ENCODE assay signal across 27 mouse cellular contexts in genomic region chr14:116698437-116698836, GRCm38 (mm10).
DNase-seq lines count a peak whose midpoint lies in the region; ATAC-seq and TF ChIP-seq lines count a peak whose summit lies in the region.
"Had no signal": no experiment of that assay in that cellular context is flagged by ENCODE, and none has a peak within 500 bp of the region (broad histone marks: within the 10 kb centered on the region; RNA-seq: fewer than 3 reads in every experiment).

No protein-coding gene starts in this region.

- 29% methylated on average over 7 of the region's 7 CpGs for WGBS in forebrain, embryonic 13.5 days
- WGBS in forebrain, postnatal 0 days, result 19% methylated on average over 7 of the region's 7 CpGs
- 23% methylated on average over 7 of the region's 7 CpGs for WGBS in forebrain, embryonic 14.5 days

- peak; percentile 75; the same call in 1 of the 2 replicates for ATAC-seq in forebrain, embryonic 13.5 days
- ATAC-seq in forebrain, postnatal 0 days, result no peak
- peak; percentile 80 for ATAC-seq in forebrain, embryonic 14.5 days
- ATAC-seq in erythroid progenitor cell, adult 5-6 weeks (replicated peaks; ENCODE audit: low FRiP score, poor library complexity, severe bottlenecking), result no peak
- ATAC-seq: CD4-positive, CD25-positive, alpha-beta regulatory T cell, adult 4 months; hindbrain, embryonic 16.5 days; intestine, embryonic 15.5 days had no signal

- no peak overlapping the region for H3K9ac ChIP-seq in forebrain, embryonic 13.5 days
- no peak overlapping the region for H3K9ac ChIP-seq in forebrain, postnatal 0 days
- H3K9ac ChIP-seq in forebrain, embryonic 14.5 days (ENCODE audit: low read length), result no peak overlapping the region
- H3K9ac ChIP-seq: embryonic facial prominence, embryonic 13.5 days; heart, embryonic 12.5 days; heart, embryonic 15.5 days; hindbrain, embryonic 13.5 days; intestine, embryonic 15.5 days had no signal

- H3K4me1 ChIP-seq in forebrain, embryonic 13.5 days, result peaks cover 5% of the 10 kb centered on the region; the same call in 1 of the 2 replicates
- H3K4me1 ChIP-seq in forebrain, postnatal 0 days (ENCODE audit: insufficient read depth), result no peaks in the 10 kb centered on the region
- no peaks in the 10 kb centered on the region for H3K4me1 ChIP-seq in forebrain, embryonic 14.5 days (ENCODE audit: control insufficient read depth, insufficient read depth, low read length)
- H3K4me1 ChIP-seq: embryonic facial prominence, embryonic 10.5 days; embryonic facial prominence, embryonic 13.5 days; heart, embryonic 12.5 days; heart, embryonic 15.5 days; hindbrain, embryonic 10.5 days; hindbrain, embryonic 13.5 days; intestine, embryonic 15.5 days had no signal

- H3K27ac ChIP-seq in forebrain, embryonic 13.5 days, result no peak overlapping the region
- no peak overlapping the region for H3K27ac ChIP-seq in forebrain, postnatal 0 days (ENCODE audit: low read depth, low read length)
- no peak overlapping the region for H3K27ac ChIP-seq in forebrain, embryonic 14.5 days (ENCODE audit: low read depth, low read length)
- H3K27ac ChIP-seq: embryonic facial prominence, embryonic 10.5 days; embryonic facial prominence, embryonic 13.5 days; heart, embryonic 15.5 days; hindbrain, embryonic 10.5 days; hindbrain, embryonic 13.5 days; intestine, embryonic 15.5 days had no signal

- H3K9me3 ChIP-seq in forebrain, embryonic 13.5 days (replicated peaks), result no peaks in the 10 kb centered on the region
- no peaks in the 10 kb centered on the region for H3K9me3 ChIP-seq in forebrain, postnatal 0 days (ENCODE audit: low read length)
- no peaks in the 10 kb centered on the region for H3K9me3 ChIP-seq in forebrain, embryonic 14.5 days (replicated peaks; ENCODE audit: control insufficient read depth, low read length)
- H3K9me3 ChIP-seq: embryonic facial prominence, embryonic 10.5 days; embryonic facial prominence, embryonic 13.5 days; heart, embryonic 12.5 days; heart, embryonic 15.5 days; hindbrain, embryonic 10.5 days; hindbrain, embryonic 13.5 days; intestine, embryonic 15.5 days had no signal

- no peak for DNase-seq in forebrain, postnatal 0 days
- peak; percentile 47 for DNase-seq in forebrain, embryonic 14.5 days (ENCODE audit: low spot score)
- DNase-seq in retina, embryonic 14.5 days (ENCODE audit: low spot score), result peak; percentile 4
- DNase-seq in left cerebral cortex, postnatal 36 days (ENCODE audit: low spot score in 2 of 2), result no peak
- DNase-seq: adrenal gland, adult 2 months; adrenal gland, postnatal 14 days; cerebellum, adult 11-12 months; cerebellum, adult 8-10 months; cerebellum, postnatal 10 days; cerebellum, postnatal 36 days; embryo, embryonic 11 days; gastrocnemius, postnatal 25 days; heart, adult 18-20 months; heart, postnatal 10 days; heart, postnatal 36 days had no signal

- no peaks in the 10 kb centered on the region for H3K27me3 ChIP-seq in forebrain, embryonic 13.5 days
- H3K27me3 ChIP-seq in forebrain, postnatal 0 days (ENCODE audit: insufficient read depth, low read length), result no peaks in the 10 kb centered on the region
- H3K27me3 ChIP-seq in forebrain, embryonic 14.5 days (replicated peaks; ENCODE audit: control insufficient read depth, insufficient read depth, low read length), result no peaks in the 10 kb centered on the region
- H3K27me3 ChIP-seq: embryonic facial prominence, embryonic 13.5 days; heart, embryonic 12.5 days; heart, embryonic 15.5 days; hindbrain, embryonic 13.5 days; intestine, embryonic 15.5 days had no signal

- no peak overlapping the region for H3K4me3 ChIP-seq in forebrain, embryonic 13.5 days
- no peak overlapping the region for H3K4me3 ChIP-seq in forebrain, postnatal 0 days (ENCODE audit: low read depth, low read length)
- H3K4me3 ChIP-seq in forebrain, embryonic 14.5 days (ENCODE audit: low read depth, low read length), result no peak overlapping the region
- H3K4me3 ChIP-seq: embryonic facial prominence, embryonic 10.5 days; embryonic facial prominence, embryonic 13.5 days; erythroblast, embryonic 14.5 days; heart, embryonic 12.5 days; heart, embryonic 15.5 days; hindbrain, embryonic 10.5 days; hindbrain, embryonic 13.5 days; intestine, embryonic 15.5 days had no signal

- no peak for TF ChIP-seq CTCF in forebrain, postnatal 0 days (IDR thresholded peaks at IDR 0.05; ENCODE audit: low read depth)

- no peak overlapping the region; the same call in 1 of the 2 replicates for H3K4me2 ChIP-seq in forebrain, embryonic 13.5 days
- no peak overlapping the region for H3K4me2 ChIP-seq in forebrain, postnatal 0 days (ENCODE audit: low read depth)
- H3K4me2 ChIP-seq in forebrain, embryonic 14.5 days (ENCODE audit: low read length), result 0 out of 2 replicates have a peak overlapping the region, but pooled peaks have one; percentile 9
- H3K4me2 ChIP-seq: embryonic facial prominence, embryonic 13.5 days; heart, embryonic 12.5 days; heart, embryonic 15.5 days; hindbrain, embryonic 13.5 days; intestine, embryonic 15.5 days had no signal

- intact Hi-C loops in left cerebral cortex, postnatal 36 days (cut with DNase I), result no loop called here

- H3K36me3 ChIP-seq in forebrain, embryonic 13.5 days (ENCODE audit: poor library complexity, severe bottlenecking), result no peaks in the 10 kb centered on the region
- H3K36me3 ChIP-seq in forebrain, postnatal 0 days (ENCODE audit: insufficient read depth), result no peaks in the 10 kb centered on the region
- H3K36me3 ChIP-seq in forebrain, embryonic 14.5 days (ENCODE audit: control insufficient read depth, insufficient read depth, low read length), result no peaks in the 10 kb centered on the region
- H3K36me3 ChIP-seq: embryonic facial prominence, embryonic 10.5 days; embryonic facial prominence, embryonic 13.5 days; heart, embryonic 12.5 days; heart, embryonic 15.5 days; hindbrain, embryonic 10.5 days; hindbrain, embryonic 13.5 days; intestine, embryonic 15.5 days had no signal

Comparison
In these comparisons a context has a peak if more than half of its experiments do, and no peak if none do; other contexts are left out.
1. ATAC-seq: peak in forebrain, embryonic 13.5 days (single experiment) and forebrain, embryonic 14.5 days (single experiment); none in forebrain, postnatal 0 days (single experiment) and erythroid progenitor cell, adult 5-6 weeks (single experiment).
2. DNase-seq: peak in forebrain, embryonic 14.5 days (single experiment) and retina, embryonic 14.5 days (single experiment); none in forebrain, postnatal 0 days (single experiment) and left cerebral cortex, postnatal 36 days (0 of 2).